Mouse (Mus musculus) left cerebral cortex, postnatal 14 days (tissue): ENCODE measurements at regions not wholly inside any gene's neighbourhood (a gene's known extent, or its start where the extent isn't known, plus 50 kb on each side); places are given as distances from the start of the nearest gene placed in this dataset.
A peak's percentile ranks its signal among the peaks of the same experiment; 100 is the strongest.

Experiments used
- DNase-seq, 2 experiments: peaks; one replicate each; pipeline ENCODE4 v3.0.0; 2021 to 2022; ENCODE audit warnings: low spot score in 2 of 2, mixed read lengths in 1 of 2
- intact Hi-C: fragments of 180-260 bp; cut with DNase I; formaldehyde crosslinking; loops from one replicate; pipeline ENCODE4 v1.15.1; 2025

- no peak for DNase-seq
- intact Hi-C loops: no loop called here
Observed at GRCm38 (mm10) chr10:110534387-110534786, 78.4 kb upstream of the Nav3 start.

DNA sequence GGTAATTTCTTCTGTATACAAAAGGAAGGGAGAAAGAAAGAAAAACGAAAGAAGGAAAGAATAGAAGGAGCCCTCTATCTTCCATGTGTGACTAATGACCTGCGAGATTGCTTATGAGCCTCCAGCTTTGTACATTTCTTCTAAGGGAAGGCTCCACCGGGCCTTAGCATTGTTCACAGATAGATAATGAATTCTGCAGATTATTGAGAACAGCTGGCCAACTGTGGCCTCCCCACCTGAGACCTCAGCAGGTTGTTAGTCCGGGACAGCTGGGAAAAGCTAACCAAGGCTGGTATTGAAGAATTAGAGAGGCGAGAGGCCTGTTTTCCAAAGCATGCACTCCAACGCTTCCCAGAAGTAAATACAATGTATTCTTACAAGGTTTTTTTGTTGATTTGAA is 86.7 kb upstream of the Nav3 start:
- no peak for DNase-seq
- intact Hi-C loops: no loop called here

DNA sequence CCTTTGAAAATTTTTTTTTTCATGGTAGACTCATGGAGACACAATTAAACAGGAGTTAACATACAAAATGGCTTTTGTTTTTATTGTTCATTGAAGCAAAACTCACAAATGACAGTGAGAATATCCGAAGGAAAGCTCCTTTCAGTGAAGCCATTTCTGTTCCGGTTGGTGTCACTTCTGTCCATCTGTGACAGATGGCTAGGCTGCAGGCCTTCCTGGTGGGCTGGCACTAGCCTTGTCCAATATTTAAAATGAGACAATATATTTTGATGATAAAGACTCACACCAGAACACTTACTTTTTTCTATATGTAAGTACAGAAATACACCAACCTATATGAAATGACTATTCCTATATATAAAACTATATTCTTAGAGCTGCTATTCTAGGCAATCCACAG is 92.4 kb upstream of the Nav3 start:
- DNase-seq: no peak
- intact Hi-C loops: no loop called here

GRCm38 (mm10) chr10:110553954-110554353 is 98.0 kb upstream of the Nav3 start:
- no peak for DNase-seq
- intact Hi-C loops: no loop called here

GRCm38 (mm10) chr10:110556326-110556883 is 100.4 kb upstream of the Nav3 start:
- DNase-seq: no peak
- intact Hi-C loops: no loop called here

DNA sequence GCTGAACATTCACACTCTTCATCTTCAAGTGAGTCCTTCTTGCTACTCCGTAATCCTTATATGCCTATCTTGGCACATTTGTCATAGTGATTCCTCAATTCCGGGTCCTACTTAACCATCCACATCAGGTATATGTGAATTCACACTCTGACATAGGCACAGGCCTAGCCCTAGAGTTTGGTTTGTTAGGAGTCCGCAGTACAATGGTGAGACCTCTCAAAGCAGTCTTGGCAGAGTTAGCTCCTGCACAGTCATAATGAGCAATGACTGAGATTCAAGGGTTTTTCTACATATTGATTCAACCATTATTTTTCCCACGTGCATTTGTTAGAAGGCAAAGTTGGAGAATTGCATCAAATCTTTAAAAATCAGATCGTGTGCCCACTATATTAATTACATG is 107.1 kb upstream of the Nav3 start:
- intact Hi-C loops: loop anchor here (5.0 kb wide), 1 partner anchor 106 kb away; the partner anchor contains the start of gene Nav3
- no peak for DNase-seq

GRCm38 (mm10) chr10:110563571-110563970 is 107.6 kb upstream of the Nav3 start:
- peak; percentile 33 to 61 for DNase-seq
- intact Hi-C loops: loop anchor here (5.0 kb wide), 1 partner anchor 106 kb away; the partner anchor contains the start of gene Nav3

DNA sequence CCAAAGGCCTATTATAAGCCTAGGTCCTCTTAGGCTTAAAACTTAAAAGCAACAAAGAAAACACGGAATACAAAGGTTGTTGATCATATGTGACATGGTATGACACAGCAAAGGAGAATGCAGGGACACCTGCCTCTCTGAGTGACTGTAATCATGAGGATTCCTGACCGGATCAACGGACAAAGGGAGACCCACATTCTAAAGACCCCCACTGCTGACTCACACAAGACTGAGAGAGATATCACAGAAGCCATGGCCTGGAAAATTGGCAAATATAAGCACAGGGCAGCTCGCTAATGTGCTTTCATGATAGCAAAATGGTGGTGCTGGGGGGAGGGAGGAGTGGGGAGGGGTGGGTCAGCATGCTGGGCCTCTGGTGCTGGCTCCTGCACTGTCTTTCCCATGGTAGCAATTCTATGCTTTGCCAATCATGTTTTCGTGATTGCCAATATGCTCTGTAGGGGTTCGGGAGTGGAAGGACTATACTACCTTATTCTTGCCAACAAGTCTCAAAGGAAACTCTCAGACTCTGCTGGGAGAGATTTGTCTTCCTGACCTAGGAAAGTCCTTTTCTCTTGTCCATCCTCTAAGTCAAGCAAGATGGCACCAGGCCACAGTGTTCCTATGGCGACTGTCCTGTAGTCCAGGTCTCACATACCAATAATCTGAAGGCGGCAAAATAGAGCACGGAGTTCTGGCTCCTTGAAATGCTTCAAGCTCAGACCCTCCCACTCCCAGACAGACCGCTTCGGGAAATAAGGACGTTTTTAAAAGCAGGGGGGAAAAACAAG is 110.5 kb upstream of the Nav3 start:
- intact Hi-C loops: no loop called here
- DNase-seq: no peak

DNA sequence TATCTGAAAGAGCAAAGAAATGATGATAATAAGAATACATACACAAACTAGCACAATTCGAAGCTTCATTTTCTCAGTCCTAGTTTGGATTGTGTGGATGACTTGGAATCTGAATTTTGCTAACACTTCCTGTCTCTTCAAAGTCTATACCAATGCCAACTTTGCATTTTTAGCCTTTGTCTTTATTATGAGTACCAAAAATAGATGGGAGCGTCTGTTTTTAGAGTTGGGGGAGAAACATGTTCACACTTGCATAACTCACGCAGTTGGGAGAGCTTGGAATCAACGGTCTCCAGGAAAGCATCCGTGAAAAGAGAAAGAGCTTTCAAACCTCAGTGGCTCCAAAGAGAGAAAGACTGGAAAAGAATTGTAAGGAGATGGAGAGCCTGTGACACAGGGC is 114.5 kb upstream of the Nav3 start:
- DNase-seq: peak; percentile 18 to 66
- intact Hi-C loops: no loop called here

DNA sequence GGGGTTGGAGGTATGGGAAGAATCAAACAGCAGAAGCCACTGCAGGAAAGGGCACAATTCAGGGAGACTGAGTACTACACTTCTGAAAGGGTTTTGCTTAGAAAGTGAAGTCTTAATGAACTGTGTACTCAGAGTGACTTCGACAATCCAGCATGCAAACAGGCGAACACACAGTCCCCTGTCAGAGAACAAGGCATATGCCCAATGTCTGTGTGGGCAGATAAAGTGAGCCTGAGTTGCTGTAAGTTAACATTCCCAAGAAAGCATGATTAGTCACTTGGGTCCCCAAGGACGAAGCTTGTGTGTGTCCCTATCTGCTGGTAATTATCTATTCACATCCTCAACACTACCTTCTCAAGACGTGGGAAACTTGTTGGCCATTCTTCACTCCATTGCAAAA is 115.2 kb upstream of the Nav3 start:
- intact Hi-C loops: no loop called here
- DNase-seq: peak in 1 of 2 experiments; percentile 42

- DNase-seq: no peak
- intact Hi-C loops: no loop called here
Observed at GRCm38 (mm10) chr10:110573530-110573929, 117.5 kb upstream of the Nav3 start.

- DNase-seq: no peak
- intact Hi-C loops: no loop called here
Observed at GRCm38 (mm10) chr10:110586029-110586428, 130.0 kb upstream of the Nav3 start.

GRCm38 (mm10) chr10:110586507-110586906 is 130.5 kb upstream of the Nav3 start:
- no peak for DNase-seq
- intact Hi-C loops: no loop called here

DNA sequence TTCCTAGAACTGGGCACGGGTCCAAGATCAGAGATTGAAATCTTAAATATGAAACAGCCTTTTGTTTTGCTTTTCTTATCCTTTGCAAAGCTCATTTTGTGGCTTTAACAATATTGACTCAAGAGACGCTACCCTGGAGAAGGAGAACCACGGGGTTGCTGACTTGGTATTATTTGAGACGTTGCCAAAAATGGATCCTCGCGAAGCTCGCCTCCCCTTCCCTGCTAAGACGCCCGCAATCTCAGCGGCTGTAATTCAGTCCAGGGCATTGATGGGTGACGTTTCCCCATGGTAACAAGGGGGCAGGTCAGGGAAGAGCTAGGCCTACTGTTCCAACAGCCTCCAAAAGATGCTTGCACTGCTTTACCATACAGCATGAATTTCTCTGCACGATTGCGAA is 131.5 kb upstream of the Nav3 start:
- DNase-seq: no peak
- intact Hi-C loops: no loop called here

DNA sequence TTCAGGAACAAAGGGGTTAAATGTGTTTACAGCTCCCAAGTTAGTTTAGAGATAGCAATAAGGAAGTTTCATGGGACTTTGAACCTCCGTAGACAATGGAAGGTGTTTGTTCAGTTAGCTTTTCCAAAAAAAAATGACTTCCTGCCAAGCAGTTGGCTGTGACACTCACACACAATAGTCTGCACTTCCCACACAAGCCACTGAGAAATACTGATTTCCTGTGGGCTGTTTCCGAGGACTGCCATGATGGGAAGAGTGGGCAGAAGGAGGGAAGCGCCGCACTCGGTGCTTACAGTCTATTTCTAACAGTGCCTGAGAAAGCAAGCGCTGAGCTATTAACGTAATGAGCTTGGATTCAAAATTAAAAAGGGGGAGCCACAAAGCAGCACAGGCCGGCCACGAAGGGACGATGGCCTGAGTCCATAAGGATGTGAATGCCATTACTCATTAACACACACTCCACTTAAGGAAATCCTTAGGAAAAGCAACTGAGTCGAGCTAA is 144.4 kb upstream of the Nav3 start:
- peak; percentile 26 to 58 for DNase-seq
- intact Hi-C loops: no loop called here

DNA sequence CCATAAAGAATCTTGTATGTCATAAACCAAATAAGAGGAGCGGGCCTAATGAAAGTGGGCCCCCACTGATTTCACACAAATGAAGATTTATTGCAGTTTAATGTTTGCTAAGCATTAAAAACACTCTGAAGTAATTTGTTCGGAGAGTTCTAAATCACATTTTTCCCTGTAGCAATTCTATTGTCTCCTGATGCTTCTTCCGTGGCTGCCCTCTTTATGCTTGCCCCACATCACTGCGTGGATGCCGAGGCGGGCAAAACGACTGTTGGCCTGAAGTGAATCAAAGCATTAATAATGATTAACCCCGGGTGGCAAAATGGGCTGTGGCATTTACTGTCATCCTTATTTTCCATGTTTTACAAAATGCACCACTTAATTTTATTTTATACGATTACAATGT is 134.9 kb upstream of the E2f7 start:
- intact Hi-C loops: no loop called here
- no peak for DNase-seq

DNA sequence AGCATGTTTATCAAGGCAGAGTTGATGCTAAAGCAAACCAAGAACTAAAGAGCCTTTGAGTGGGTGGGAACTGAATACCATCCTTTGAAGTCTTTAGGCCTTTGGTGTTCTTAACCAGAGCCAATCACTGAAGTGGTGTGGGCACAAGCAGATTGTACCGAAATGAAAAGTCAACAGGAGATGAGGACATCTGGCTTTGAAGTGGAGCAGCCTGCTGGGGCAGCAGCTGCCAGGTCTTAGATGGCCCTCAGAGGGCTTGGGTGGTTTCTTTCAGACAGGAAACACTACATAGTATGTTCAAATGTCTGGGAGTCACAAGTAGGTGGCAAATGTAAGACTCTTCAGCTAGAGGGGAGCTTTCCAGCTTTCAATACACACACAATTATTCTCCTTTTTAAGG is 128.2 kb upstream of the E2f7 start:
- DNase-seq: no peak
- intact Hi-C loops: no loop called here

DNA sequence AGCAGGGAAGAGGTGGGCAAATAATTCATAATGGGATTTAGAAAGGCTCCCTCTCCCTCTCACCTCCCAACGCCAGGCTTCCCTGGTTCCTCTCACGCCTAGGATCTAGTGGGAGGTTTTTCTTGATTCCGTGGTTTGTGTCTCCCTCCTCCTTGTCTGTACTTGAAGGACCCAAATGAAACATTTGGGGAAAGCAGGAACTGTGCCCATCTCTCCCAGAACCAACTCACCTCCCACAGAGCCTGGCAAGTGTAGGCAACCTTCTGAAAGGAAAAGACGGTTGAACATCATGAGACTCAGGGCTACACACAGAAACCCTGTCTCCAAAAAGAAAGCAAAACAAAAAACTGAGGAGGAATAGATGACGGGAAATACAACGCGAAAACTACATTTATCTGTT is 126.0 kb upstream of the E2f7 start:
- intact Hi-C loops: no loop called here
- DNase-seq: no peak

- intact Hi-C loops: no loop called here
- DNase-seq: no peak
Observed at GRCm38 (mm10) chr10:110625644-110626043, 119.6 kb upstream of the E2f7 start.

GRCm38 (mm10) chr10:110640406-110640805 is 104.8 kb upstream of the E2f7 start:
- DNase-seq: no peak
- intact Hi-C loops: no loop called here

DNA sequence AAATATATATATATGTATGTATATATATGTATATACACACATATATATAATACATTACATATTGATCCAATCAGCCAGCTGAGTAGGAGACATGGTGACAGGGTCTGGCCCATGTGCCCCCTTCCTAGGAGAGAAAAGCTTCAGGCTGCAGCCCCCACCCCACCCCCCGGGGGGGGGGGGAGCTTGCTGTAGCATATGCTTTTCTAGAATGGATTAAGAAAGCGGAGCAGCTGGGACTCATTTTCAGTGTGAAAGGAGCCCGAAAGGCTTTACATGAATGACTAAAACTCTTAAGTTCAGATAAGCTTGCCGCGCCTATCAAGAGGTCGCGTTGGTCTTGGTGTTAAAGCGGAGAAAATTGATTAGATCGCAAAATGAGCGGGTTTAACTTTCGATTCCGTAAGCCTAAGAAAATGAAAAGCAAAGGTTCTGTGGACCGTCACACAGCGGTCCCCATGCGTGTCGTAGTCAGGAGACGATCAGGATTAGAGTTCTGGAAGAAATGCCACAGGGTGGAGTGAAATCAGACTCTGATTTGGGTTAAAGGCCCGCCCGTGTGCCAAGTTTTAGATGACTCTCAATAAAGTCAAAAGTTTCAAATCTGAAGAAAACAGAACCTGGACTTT is 103.1 kb upstream of the E2f7 start:
- DNase-seq: no peak
- intact Hi-C loops: no loop called here
